Mouse (Mus musculus) stomach, postnatal 0 days (tissue): ENCODE measurements at regions not wholly inside any gene's neighbourhood (a gene's known extent, or its start where the extent isn't known, plus 50 kb on each side); places are given as distances from the start of the nearest gene placed in this dataset.

Experiments
- ATAC-seq: fragments of 200-750 bp; cut with Nextera tagmentation; 2 replicates; pipeline ENCODE4 v1.8.0; 2017; ENCODE audit not compliant: low FRiP score, low TSS enrichment
- DNase-seq: peaks from one replicate; pipeline ENCODE4 v3.0.0-alpha.2; 2016; ENCODE audit warnings: low spot score
- H3K27ac ChIP-seq: fragments of 300-500 bp; sonication (generic); replicated peaks from 2 replicates; pipeline ENCODE4 v1.5.1; 2014; ENCODE audit warnings: mild to moderate bottlenecking, control low read depth
- H3K27me3 ChIP-seq: fragments of 300-500 bp; sonication (generic); 2 replicates; pipeline ENCODE4 v1.6.1; 2014; ENCODE audit warnings: low read length; ENCODE audit not compliant: control insufficient read depth, insufficient read depth
- H3K36me3 ChIP-seq: fragments of 300-500 bp; sonication (generic); 2 replicates; pipeline ENCODE4 v1.6.1; 2014; ENCODE audit warnings: low read length, mixed read lengths; ENCODE audit not compliant: control insufficient read depth, insufficient read depth
- H3K4me1 ChIP-seq: fragments of 300-500 bp; sonication (generic); replicated peaks from 2 replicates; pipeline ENCODE4 v1.6.1; 2014; ENCODE audit warnings: antibody characterized with exemption; ENCODE audit not compliant: control insufficient read depth, insufficient read depth
- H3K4me2 ChIP-seq: fragments of 300-500 bp; sonication (generic); replicated peaks from 2 replicates; pipeline ENCODE4 v1.6.1; 2014; ENCODE audit warnings: low read depth, mild to moderate bottlenecking, control low read depth, moderate library complexity
- H3K4me3 ChIP-seq: fragments of 300-500 bp; sonication (generic); 2 replicates; pipeline ENCODE4 v1.5.1; 2014; ENCODE audit warnings: low read depth, low read length, control low read depth
- H3K9ac ChIP-seq: fragments of 300-500 bp; sonication (generic); 2 replicates; pipeline ENCODE4 v1.6.1; 2014; ENCODE audit warnings: mild to moderate bottlenecking, low read length, control low read depth, mixed read lengths
- H3K9me3 ChIP-seq: fragments of 300-500 bp; sonication (generic); 2 replicates; pipeline ENCODE4 v1.6.1; 2016; ENCODE audit warnings: low read length; ENCODE audit not compliant: control insufficient read depth
- CTCF ChIP-seq: IDR thresholded peaks from 2 replicates; pipeline ENCODE4 v1.5.1; 2016; ENCODE audit warnings: antibody characterized with exemption, low read depth, mild to moderate bottlenecking, moderate library complexity
- EP300 ChIP-seq: optimal IDR thresholded peaks from 2 replicates; pipeline ENCODE3; 2016; ENCODE audit warnings: antibody characterized with exemption
- WGBS: fragments of 180-500 bp; shearing (Covaris S2); extraction: QIAGEN DNeasy Blood & Tissue Kit; methylation state at CpG from one replicate; pipeline ENCODE4 v1.1.7; 2014; 5-methylcytosine and 5-hydroxymethylcytosine counted together

DNA sequence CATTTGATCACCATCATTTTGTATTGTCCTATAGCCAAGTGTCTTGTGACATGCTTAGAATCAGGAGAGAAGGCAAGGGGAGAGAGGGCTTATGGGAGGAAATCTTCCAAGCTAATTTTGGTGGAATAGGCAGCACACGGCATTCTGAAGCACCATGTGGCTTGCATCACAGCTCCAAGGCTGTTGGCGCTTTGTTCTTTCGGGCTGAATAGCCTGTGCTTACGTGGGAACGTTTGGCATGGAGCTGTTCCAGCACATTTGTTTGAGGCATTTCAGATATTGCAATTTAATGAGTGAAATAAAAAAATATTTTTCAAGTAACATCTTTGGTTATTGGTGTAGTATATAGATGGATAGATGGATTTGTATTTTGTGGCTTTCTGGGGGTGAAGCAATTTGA lies 598.5 kb upstream of the Nrp1 start:
- no peak overlapping the region for H3K27ac ChIP-seq
- no peaks in the 10 kb centered on the region for H3K36me3 ChIP-seq
- TF ChIP-seq CTCF (no peak), EP300 (no peak)
- no peaks in the 10 kb centered on the region for H3K4me1 ChIP-seq
- H3K27me3 ChIP-seq = no peaks in the 10 kb centered on the region
- no peak for ATAC-seq
- no peak overlapping the region for H3K4me2 ChIP-seq
- H3K9ac ChIP-seq = no peak overlapping the region
- H3K4me3 ChIP-seq = no peak overlapping the region
- no peak for DNase-seq
- WGBS = 63% methylated on average over 5 of the region's 5 CpGs
- no peaks in the 10 kb centered on the region for H3K9me3 ChIP-seq

DNA sequence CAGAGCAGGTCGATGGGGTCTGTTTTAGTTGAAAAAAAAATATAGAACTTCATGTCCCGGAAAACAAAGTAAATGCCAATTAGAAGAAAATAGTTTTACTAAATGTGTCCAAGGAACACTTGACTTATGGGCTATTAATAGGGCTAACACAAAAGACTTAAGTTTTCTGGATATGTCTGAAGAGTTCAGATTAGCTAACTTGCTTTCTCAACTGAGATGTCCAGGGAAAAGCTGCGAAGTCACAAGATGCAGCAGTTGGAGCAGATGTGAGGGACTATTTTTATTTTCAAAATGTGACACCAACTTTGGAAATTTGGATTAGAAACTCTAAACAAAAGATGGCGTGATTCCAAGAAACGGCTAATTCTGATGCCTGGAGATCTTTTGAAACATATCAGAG lies 593.2 kb upstream of the Nrp1 start:
- WGBS = 65% methylated on average over 5 of the region's 5 CpGs

DNA sequence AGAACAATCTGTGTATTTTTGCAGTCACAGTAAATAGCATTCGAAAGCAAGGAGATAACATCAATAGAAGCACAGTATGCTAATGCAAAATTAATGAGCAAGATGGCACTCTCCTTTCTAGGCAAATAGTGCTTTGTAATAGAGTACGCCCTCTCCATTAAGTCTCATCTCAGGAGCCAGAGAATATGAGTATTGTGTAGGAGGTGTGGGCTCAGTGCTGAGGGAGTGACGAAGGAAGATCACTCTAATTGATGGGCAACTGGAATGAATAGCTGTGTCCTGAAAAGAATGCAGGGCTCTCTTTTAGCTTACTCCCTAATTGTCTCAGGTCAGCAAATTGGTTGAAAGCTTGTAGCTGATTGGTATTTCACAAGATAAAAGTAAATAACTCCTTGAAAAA lies 590.1 kb upstream of the Nrp1 start:
- DNase-seq (no peak), ATAC-seq (no peak)
- Histone ChIP-seq H3K4me1 (no peaks in the 10 kb centered on the region), H3K4me2 (no peak overlapping the region), H3K9ac (no peak overlapping the region), H3K27ac (no peak overlapping the region), H3K9me3 (no peaks in the 10 kb centered on the region), H3K27me3 (no peaks in the 10 kb centered on the region), H3K4me3 (no peak overlapping the region), H3K36me3 (no peaks in the 10 kb centered on the region)
- TF ChIP-seq EP300 (no peak), CTCF (no peak)
- 76% methylated on average over 3 of the region's 3 CpGs for WGBS

More for the DNA sequence above, 593.2 kb upstream of the Nrp1 start:
- DNase-seq (no peak), ATAC-seq (no peak)
- no peaks in the 10 kb centered on the region for H3K9me3 ChIP-seq
- no peaks in the 10 kb centered on the region for H3K36me3 ChIP-seq
- no peak for TF ChIP-seq EP300
- TF ChIP-seq CTCF = no peak
- no peaks in the 10 kb centered on the region for H3K4me1 ChIP-seq
- no peak overlapping the region for H3K4me2 ChIP-seq
- H3K4me3 ChIP-seq = no peak overlapping the region
- no peak overlapping the region for H3K27ac ChIP-seq
- no peaks in the 10 kb centered on the region for H3K27me3 ChIP-seq
- H3K9ac ChIP-seq = no peak overlapping the region

DNA sequence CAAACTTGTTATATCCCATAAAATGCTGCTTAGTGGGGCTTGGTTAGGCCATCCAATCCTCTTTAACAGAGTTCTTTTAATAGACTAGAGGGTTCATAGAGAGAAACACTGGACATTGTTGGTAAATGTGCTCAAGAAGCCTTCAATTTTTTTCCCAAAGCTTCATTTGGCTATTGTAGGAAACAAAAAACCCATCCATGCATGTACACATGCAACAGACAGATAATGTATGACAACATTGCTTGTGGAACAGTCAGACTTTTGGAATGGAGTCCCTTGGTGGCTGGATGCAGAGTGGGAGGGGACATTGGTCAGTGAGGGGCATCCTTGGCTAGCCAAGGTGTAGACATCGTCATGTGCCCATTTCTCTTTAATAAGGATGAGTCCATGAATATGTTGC lies 588.8 kb upstream of the Nrp1 start:
- TF ChIP-seq CTCF = no peak
- DNase-seq = no peak
- H3K9ac ChIP-seq = no peak overlapping the region
- H3K4me1 ChIP-seq = no peaks in the 10 kb centered on the region
- no peaks in the 10 kb centered on the region for H3K36me3 ChIP-seq
- 95% methylated on average over 1 of the region's 1 CpGs for WGBS
- ATAC-seq = no peak
- no peak overlapping the region for H3K4me2 ChIP-seq
- H3K4me3 ChIP-seq = no peak overlapping the region
- no peak overlapping the region for H3K27ac ChIP-seq
- no peaks in the 10 kb centered on the region for H3K9me3 ChIP-seq
- no peaks in the 10 kb centered on the region for H3K27me3 ChIP-seq

DNA sequence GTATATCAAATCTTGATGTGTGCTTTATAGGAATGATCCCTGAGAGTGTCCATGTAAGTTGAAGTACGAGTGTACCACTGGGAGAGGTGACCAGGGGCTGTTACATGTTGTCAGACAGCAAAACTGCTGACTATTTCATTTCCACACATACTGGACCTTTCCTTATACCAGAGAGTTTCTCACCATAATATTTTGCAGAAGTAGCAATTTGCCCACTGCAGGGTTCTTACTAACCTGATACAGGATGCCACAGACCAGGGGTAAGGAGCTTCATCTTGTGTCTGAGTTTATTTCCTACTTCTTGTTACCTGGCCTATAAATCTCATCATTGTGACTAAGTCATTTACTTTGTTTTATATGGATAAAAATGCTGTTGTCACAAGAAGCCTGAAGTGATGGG lies 586.6 kb upstream of the Nrp1 start:
- H3K4me2 ChIP-seq = no peak overlapping the region

GRCm38 (mm10) chr8:127772415-127772814 lies 586.0 kb upstream of the Nrp1 start:
- Histone ChIP-seq H3K4me1 (no peaks in the 10 kb centered on the region), H3K9ac (no peak overlapping the region), H3K4me2 (no peak overlapping the region), H3K36me3 (no peaks in the 10 kb centered on the region), H3K4me3 (no peak overlapping the region), H3K9me3 (no peaks in the 10 kb centered on the region), H3K27ac (no peak overlapping the region), H3K27me3 (no peaks in the 10 kb centered on the region)
- 91% methylated on average over 3 of the region's 3 CpGs for WGBS
- TF ChIP-seq CTCF (no peak), EP300 (no peak)
- no peak for DNase-seq
- ATAC-seq = no peak

More for the DNA sequence above, 586.6 kb upstream of the Nrp1 start:
- Histone ChIP-seq H3K27ac (no peak overlapping the region), H3K4me3 (no peak overlapping the region), H3K36me3 (no peaks in the 10 kb centered on the region), H3K9ac (no peak overlapping the region), H3K9me3 (no peaks in the 10 kb centered on the region), H3K4me1 (no peaks in the 10 kb centered on the region), H3K27me3 (no peaks in the 10 kb centered on the region)
- TF ChIP-seq CTCF (no peak), EP300 (no peak)
- DNase-seq = no peak
- WGBS = 87% methylated on average over 1 of the region's 1 CpGs
- no peak for ATAC-seq
